Mouse (Mus musculus) cerebellum, adult 9-10 months (tissue): Measurements from ENCODE around the gene Nxph1.

Source experiments
- DNase-seq: peaks from one replicate; pipeline ENCODE4 v3.0.0; 2022

The Nxph1 gene

DNA sequence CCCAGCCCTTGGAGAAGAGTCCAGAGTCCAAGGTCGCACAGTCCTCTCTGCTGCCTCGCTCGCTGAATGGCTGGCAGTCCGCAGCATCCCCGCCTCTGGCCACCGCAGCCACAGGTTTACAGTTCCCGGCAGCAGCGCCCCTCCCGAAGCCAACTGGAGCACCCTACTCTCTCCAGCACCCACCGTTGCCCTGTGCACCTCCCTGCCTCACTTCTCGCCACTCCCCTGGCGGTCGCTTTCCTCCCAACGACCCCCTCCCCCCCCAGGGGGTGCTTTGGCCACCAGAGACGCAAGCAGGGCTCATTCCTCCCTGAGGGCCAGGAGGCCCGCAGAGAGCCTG lies at the start of gene Nxph1:
Gene Nxph1, plus strand, starts transcription at position 301 of the 340 bp plus-strand sequence.
- no peak for DNase-seq

DNA sequence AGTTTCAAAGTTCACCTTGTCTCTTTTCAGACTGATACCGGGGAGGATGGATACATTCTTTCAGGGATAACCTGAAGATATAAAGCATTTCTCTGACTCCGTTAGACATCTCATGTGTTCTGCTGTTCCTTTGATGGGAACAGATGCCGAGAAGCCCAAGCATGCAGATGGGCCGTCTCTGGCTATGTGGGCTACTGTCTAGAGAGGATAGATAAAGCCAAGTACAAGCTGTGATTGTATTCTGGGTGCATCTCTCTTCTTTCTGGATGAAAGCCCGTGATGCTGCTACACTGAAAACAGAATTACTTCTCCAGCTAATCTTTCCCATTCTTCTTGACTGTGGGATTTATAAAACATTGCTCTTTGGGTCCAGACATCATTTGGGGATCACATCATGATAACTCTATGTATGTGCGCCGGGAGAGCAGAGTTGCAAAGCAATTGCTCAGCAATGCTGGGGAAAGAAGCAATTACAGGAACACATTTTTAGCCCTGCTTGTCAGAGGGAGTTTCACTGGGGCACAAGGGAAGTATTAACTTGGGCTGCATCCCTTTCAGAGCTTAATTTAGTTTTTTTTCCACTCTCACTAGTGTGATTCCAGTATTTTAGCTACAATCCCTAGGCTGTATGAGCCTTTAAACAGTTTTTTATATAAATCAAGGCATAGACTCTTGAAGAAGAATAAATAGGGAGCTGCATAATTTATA lies 48.1 kb upstream of the Nxph1 start:
- DNase-seq: no peak

DNA sequence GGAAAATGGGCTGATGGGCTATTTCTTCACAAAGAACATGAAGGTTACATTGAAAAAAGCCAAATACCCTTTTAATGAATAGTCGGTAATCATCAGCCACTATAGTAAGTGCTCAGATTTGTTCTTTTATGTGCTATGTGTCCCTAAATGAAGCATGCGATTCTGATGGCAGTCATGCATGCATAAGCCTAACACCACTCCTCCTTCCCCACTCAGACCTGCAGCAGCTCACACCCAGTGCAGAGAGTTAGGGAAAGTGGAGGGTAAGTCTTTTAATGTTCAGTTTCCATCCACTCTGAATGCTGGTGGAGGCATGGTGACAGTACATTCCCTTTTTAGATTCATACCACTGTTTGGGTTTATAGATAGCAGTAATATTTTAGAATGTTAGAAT lies 47.5 kb upstream of the Nxph1 start:
- DNase-seq: no peak

DNA sequence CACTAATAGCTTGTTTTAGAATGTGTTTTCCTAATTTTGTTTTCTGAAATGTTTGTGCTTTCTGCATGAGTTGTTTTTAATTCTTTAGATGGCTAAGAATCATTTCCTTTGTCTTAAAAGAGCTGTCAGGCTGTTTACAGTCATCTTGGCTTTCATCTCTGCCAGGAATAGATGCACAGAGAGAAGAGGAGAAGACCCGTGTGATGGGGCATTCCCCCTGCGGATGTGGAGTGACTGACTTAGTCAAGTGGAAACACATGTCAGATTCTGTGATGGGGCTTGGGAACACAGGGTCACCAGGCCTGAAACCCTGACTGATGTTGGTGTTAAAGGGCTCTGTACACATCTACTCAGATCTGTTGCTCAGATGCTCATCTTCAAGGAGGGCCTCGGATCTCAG lies 40.3 kb upstream of the Nxph1 start:
- no peak for DNase-seq

DNA sequence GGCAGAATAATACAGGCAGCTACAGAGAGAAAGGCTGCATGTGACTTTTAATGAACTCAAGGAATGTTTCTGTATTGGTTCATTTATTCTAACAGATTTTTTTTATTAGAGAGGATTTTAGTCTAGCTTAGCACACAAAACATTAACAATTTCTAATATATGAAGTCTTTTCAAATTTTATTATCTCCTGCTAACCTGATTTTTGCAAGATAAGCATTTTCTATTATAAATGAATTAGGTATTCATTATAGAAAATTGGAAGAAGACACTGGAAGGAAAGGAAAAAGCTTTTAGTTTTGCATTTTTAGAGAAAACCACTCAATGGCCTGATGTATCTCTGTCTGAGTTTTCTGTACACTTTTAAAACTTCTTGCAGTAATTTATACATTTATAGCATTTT lies 34.8 kb upstream of the Nxph1 start:
- DNase-seq: no peak

DNA sequence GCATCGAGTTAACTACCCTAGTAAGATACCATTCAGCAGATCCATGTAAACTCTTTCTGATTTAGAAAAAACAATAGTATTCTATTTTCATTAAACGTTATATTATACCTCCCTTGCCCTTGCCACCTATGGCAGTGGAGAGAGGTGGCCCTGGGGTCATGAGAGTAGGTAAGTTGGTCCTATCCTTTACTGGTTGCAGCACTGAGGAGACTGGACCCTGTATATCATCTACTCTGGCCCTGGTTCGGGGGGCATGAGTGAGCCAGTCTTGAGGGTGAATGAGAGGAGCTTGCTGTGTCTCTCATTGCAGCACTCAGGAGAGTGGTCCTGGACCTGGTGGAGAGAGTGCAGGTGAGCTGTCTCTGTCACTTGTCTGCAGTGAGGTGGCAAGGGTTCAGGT lies 33.5 kb upstream of the Nxph1 start:
- no peak for DNase-seq

DNA sequence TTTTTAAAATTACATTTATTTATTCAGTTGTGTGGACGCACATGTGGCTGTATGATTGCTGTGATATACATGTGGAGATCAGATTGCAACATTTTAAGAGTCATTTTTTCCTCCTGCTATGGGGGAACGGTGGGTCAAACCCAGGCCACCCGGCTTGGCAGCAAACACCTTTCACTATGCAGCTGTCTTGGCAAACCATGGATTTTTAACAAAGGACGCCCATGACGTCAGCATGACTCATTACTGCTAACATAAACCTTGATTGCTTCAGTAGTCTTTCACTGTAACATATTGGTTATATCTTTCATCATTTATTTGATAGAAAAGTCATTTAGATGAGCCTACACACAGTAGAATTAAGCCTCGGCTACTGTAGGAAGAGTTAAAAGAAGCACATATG lies 23.8 kb upstream of the Nxph1 start:
- DNase-seq: no peak

DNA sequence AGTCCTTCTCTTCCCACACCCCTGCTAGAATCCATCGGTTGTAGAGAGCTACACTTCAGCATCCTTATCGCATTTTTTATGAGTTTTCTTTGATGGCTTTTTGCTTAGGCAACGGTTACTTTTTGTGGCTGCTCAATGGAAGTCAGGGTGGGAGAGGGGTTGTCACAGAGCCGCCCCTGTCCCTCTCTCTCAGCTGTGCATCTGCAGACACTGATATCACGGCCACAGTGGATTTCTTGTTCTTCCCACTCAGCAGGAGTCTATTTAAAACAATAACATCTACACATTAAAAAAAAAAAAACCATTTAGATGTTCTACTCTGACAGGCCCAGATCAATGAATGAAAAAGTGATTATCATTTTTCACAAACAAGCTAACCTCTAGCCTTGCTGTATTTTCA lies 13.0 kb upstream of the Nxph1 start:
- no peak for DNase-seq

DNA sequence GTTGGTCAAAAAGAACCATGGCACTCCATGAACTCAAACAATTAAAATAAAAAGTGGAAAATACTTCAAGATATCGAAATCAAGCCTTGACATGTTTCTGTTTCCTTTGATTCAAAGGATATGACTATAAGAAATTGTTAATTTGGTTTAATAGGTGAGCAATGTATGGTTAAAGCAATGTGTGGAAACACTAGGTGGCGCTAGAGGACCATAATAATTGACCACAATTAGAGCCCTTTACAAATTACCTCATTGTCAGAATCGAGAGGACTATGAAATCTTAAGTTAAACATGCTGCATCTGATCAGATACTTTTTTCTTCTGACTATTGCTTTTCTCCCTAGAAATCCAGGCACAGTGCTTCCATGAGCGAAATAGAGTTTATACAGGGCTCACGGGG lies 12.5 kb upstream of the Nxph1 start:
- peak; percentile 77 for DNase-seq

DNA sequence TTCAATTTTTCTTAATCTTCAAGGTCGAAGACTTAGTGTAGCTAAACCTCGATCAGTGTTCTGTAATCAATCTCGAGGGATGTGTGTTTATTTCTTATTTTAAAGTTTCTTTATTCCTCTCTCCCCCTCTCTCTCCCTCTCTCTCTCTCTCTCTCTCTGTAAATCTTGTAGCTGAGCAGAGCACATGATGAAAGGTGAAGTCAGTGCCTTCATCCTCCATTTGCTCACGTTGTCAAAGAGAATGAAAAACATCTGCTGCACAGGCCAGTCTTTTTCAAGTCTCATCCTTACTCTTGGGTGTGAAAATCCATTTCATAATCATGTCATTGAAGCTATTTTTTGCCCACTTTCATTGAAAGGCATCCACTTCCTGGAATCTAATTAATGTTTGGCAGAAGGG lies 12.1 kb upstream of the Nxph1 start:
- no peak for DNase-seq

DNA sequence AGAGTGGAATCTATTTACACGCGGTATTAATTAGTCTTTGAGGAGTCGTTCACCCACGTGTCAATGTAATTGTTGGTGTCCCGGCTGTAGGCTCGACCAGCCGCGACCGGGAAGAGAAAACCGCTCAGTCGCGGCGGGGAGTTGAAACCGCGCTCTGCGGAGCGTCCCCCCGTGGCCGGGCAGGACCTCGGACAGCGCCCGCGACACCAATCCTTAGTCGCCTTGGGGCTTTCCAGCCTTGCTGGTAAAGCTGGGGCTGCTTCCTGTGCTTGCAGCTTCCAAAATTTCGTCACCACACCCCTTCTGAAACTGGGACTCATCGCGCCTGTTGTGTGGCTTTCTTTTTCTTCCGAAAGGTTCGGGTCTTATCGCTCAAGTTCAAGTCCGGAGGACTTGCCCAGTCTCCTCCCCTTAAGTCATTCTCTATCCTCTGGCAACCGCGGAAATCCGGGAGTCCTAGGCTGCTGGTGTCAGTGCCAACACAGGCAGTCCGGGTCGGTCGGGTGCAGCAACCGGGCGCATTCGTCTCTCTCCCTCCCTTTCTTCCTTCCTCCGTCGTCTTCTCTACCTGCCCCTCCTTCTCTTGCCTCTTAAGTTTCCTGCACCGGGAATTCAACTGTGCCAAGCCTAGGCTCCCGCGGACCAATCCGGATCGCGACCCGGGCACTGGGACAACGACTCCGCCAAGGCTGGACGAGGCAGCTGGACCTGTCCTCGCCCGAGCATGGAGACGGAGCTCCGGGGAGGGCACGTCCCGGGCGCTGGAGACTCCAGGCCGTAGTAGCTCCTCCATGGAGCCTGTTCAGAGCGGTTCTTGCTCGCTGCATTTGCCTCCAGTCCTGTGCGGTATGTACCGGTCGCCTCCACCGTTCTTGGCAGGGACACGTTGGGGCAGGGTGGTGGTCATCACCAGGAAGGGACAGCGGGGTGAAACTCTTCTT lies 510 bp downstream of the Nxph1 start:
- DNase-seq: no peak

DNA sequence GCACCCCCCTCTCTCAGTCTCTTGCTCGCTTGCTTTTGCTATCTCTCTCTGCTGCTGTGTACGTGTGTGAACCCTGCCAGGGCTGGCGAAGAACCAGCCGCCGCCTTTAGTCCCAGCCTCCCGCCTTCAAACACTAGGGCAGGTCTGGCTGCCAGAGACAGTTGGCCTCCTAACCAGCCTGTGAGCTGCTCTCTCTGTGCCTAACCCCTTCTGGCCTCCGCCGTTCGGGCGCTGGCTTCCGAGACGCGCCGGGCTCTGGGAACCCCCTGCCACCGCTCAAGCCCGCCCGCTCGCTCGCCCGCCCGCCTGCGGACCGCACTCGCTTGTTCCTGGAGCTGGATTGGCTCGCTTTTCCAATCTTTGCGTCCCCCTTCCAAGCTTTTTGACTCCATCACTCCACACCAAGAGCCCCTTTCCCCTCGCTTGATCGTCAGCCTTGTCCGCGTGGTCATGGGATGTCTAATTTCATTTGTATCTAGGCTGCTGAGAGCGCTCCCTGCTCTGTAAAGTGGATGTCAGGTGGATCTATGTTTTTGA lies 1.5 kb downstream of the Nxph1 start:
- DNase-seq: no peak

DNA sequence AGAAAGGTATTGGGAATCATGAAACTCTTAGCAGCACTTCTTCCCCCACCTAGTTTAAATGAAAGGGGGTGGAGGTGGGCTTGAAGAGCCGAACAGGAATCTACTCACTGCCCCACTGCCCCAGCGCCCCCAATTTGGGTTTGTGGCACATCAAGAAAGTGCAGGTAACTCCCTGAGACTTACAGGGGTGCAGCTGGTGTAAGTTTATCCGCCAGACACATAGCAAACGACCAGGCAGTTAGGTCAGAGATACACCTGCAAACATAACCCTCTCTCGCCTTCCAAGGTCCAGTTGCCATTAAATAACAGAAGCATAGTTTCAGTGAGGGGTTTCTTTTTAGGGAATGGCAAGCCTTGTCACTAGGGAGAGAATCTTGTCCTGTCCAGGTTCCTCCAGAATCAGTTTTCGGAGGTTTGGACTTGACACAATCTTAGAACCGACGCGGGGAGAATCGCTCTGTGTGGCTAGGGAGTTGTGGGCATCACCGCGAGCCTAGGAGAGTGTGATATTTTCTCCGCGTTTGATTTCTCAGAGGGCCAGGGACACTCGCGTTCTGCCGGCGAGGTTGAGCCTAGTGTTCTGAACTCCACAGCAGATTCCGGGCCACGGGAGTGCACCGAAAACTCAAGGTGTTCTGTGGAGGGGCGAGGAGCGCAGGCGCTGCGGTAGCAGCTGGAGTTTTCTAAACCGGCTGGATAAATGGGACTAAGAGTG lies 2.5 kb downstream of the Nxph1 start:
- DNase-seq: no peak

DNA sequence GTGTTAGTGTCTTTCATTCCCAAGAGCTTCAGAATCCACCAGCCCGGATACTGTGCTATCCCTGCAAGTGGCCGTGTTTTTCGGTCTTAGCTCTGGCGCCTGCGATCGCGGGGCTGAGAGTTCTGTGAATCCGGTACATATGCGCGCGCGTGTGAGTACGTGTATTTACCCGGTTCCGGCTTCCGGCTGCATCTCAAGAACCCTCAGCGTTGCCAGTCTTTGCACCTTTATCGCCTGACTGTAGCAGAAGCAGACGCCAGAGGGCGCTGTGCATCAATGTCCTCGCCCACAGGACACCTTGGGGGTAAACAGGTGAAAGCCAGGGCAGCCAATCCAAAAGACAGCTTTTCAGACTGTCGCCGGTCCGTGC lies 3.1 kb downstream of the Nxph1 start:
- peak; percentile 85 for DNase-seq

DNA sequence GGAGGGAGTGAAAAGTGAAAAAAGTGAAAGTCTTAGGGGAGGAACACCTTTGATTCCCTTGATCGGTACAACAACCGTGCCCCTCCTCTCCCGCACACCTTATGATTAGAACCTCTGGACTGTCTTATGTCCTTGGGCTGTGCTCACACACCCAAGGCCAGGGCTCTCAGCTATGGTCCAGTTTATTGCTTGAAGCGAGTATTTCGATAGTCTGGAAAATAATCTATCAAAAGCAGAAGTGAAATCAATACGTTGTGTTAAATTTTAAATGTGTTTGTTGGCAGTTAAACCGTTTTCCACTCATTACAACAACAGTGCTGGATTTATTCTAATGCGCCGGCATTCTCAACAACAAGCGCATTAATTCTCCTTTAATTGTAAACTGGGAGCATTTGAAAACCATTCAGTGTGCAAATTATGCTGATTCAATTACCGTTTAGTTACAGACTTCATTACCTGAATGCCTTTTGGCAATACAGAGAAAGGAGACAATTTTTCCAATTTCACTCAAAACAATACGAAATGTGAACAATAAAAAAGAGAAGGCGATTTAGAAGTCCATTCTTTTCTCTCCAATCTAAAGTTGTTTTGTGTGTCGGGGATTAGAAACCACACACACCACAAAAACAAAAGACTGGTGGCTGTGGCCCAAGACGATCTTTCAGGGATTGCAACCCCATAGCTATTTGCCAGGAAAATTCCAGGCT lies 3.8 kb downstream of the Nxph1 start:
- DNase-seq: no peak

DNA sequence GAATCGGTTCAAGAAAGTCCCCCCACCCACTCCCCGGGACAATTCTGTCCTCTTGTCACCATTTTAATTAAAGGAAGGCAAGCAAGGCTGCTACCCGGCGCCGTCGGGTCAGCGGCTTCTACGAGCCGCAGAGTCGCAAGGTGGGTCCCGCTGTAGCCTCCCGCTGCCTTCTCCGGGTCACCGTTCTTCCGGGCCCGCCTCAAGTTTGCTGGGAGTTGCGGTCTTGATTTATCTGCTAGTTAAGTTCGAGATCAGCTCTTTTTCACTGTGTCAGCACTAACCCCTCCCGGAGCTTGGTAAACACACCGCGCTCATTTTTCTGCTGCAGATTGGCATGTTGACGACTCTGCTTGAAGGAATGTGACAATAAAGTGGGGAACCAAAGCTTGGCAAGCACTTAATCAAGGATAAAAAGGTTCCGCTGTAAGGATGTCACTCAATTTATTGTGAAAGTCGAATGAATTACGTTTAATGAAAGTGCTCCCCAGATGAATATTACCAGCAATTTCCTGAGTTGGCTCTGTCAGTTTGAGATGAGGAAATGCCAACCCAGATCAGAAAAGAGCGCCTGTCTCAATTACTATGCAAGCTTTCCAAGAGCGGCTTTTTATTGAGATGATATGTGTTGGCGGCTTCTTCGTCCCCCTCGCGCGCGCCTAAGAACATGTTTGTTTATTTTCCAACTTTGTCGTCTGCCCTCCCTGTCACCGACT lies 7.7 kb downstream of the Nxph1 start:
- no peak for DNase-seq

DNA sequence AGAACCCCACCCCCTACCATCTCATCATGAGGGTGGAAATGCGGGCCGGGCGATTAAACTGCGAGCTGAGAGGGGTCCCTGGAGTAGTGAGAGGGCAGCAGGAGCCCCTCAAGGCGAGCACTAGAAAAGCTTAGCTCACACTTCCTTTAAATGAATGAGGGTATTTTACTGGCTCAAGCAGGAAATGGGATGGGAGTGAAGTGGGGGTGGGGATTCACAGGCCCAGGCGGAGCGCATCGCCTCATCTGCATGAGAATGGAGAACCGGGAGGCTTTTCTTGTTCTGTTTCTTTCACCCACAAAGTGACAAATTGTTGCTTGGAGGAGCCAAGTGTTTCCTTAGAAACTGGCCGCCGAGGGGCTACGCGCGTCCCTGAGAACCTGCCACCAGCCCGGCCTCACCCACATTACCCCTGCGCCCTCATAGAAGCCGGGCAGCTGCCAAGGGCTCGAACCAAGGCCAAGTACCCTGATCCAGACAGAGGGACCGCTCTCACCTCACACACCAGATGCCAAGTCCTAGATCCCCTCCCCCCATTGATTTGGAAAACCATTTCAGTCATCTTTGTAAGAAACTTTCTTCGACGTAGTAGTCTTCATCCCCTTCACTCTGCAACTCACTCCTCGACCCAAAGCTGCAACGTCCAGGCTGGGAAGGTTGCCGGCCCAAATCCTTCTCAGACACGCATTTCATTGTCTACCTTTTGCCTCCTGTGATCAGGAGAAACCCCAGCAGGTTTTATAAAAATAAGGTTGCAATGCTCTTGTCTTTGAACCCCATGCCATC lies 8.7 kb downstream of the Nxph1 start:
- no peak for DNase-seq

DNA sequence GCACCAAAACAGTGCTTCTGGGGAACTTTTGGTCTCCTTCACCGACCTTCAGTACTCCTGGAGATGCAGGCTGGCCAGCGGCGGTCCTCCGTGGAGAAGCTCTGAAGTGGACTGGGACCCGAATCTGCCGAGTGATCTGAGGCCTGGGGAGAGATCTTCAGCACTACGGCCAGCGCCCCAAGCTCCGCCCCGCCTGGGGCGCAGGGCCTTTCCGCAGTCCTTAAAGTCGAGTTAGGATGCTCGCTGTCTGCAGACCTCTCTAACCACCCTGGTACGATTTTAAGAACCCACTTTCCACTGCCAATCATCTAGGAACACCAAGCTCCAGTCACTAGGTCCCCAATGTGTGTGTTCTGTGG lies 9.3 kb downstream of the Nxph1 start:
- DNase-seq: no peak

DNA sequence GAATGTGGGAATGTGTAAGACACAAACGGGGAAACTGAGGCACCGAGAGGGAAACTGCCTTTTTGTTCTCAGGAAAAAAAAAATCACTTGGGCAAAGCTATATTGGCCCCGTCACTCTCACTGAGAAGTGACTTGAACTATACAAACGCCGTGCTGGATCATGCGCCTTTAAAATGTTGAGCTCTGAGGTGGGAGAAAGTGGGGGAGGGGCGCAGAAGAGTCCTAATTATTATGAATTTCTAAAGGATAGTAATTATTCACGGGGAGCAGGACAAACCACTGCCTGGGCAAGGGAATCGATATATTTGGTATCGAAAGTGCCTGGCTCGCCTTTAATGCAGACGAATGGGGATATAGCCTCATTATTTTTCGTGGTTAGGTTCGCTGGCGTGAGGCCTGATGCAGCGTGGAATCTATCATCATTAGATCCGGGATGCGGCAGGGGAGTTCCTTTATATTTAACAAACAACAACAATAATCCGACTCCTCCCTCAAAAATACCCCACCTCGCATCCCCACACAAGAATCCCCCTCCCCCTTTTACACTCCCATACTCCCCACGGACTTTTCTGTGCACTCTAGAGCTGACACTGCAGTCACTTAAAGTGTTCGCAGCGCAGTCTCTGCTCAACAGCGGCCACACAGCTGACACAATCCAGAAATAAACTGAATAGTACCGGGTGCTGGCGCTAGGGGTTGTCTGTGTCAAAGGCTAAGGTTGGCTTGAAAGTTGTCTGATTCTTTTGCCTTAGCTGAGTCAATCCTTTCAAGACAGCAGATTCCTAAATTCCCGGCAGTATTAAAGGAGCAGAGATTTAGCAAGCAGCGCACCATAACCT lies 10.1 kb downstream of the Nxph1 start:
- no peak for DNase-seq

DNA sequence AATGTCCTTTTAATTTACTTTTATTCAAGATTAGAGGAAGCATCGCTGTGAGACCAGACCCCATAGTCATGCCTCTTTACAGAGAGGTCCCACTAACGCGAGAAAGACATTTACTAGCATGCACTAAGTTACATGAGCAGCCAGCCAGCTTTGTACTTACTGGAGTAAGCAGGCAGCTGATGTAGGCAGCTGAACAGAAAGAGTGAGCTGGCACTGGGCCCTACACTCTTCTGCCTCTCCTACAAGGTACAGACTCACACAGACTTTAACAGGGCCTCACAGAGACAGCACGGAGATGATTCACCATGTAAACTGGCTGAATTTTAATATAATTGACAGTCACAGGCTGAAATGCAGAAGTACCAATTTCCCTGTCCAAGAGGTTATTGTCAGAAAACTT lies 11.6 kb downstream of the Nxph1 start:
- no peak for DNase-seq

DNA sequence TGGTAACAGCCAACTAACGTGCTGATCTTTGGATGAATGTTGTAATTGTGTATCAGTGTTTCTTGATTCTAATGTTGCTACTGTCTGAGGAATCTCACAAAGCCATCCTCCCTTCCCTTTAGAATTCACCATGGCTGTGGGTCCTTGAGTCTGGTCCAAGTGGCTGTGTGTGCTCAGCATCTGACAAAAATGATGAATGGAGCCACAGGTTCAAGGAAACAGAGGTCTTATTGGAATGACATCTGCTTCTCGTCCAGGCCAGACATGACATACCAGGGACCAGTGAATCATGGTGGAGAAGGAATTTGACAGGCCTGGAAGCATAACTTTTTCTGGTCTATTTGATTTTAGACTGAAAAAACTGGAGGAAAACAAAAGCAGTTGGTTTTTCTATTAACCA lies 22.3 kb downstream of the Nxph1 start:
- DNase-seq: no peak
